Mouse (Mus musculus): ENCODE measurements at regions not wholly inside any gene's neighbourhood (a gene's known extent, or its start where the extent isn't known, plus 50 kb on each side); places are given as distances from the start of the nearest gene placed in this dataset.

DNA sequence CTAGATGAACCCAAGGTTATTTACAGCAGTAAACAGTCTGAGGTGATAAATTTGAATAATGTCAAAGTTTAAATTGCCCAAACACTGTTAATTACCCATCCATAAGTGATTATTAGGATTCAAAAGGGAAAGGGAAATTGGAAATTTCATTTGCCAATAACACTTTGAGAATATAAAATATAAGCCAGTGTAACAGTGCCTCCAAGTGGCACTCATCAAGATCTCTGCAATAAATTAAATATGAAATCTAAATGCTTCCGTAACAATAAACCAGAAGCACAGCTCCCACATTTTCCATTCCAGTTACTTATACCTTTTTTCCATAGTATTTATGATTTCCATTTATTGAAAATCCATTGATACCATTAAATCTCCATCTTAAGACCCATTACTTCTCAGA lies 284.3 kb upstream of the Kynu start:
- no peak; a peak in 1 of 6 replicates for TF ChIP-seq CTCF (IDR thresholded peaks at IDR 0.05 in 2 of 3, conservative IDR thresholded peaks at IDR 0.05 in 1 of 3; ENCODE audit: control insufficient read depth in 1 of 3, insufficient read depth in 1 of 3, low read depth in 2 of 3, low read length in 3 of 3, poor library complexity in 1 of 3, severe bottlenecking in 1 of 3)
- no peak for TF ChIP-seq ZMIZ1 (IDR thresholded peaks at IDR 0.05; ENCODE audit: low read depth, low read length)
- TF ChIP-seq USF1 (IDR thresholded peaks at IDR 0.05; ENCODE audit: low read depth, low read length): no peak
